Mouse (Mus musculus) myocyte (in vitro differentiated cells): Measurements from ENCODE around the gene Pou2f2.

Experiments
- MYOD1 ChIP-seq, 3 experiments: IDR thresholded peaks; one replicate each; pipeline ENCODE4 v1.6.1; 2011; ENCODE audit warnings: control low read depth in 2 of 3, low read depth in 2 of 3, mild to moderate bottlenecking in 2 of 3, moderate library complexity in 1 of 3; ENCODE audit not compliant: insufficient read length in 2 of 3, control insufficient read depth in 1 of 3
- POLR2A ChIP-seq: IDR thresholded peaks from one replicate; pipeline ENCODE4 v1.6.1; 2011; ENCODE audit warnings: low read depth, mild to moderate bottlenecking, control low read depth, moderate library complexity; ENCODE audit not compliant: insufficient read length

DNA sequence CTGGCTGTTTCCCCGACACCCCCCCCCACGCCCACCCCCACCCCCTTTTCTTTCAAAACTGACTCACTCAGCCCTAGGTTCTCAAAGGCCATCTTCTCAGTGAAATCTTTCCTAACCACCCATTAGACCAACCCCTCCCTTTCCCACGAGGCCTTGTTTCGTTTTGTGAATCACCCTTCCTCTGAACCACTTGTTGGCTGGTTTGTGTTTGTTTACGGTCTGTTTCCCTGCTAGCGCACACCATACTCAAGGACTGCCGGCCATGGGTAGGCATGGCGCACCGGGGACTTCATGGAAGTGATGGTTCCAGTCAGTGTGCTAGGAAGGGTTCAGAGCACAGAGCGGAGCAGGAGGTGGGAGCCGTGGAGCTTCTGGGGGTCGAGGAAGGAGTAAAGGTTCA is 70.2 kb downstream of the Pou2f2 start:
- TF ChIP-seq POLR2A (no peak), MYOD1 (IDR thresholded peaks at IDR 0.05; ENCODE audit: control insufficient read depth in 1 of 3, insufficient read length in 2 of 3, low read depth in 2 of 3) (no peak)
